Mouse (Mus musculus) CH12.LX (cell line): ENCODE measurements around the gene Flot1. TPM values are rescaled to one million over a fixed set of nuclear protein-coding genes. Genes with fewer than 3 reads are reported as not detected.

ENCODE experiments used
- DNase-seq: peaks from one replicate; pipeline ENCODE4 v3.0.0-alpha.2; 2013; ENCODE audit errors: extremely low read depth
- H3K27ac ChIP-seq: 2 replicates; pipeline ENCODE4 v1.5.1; 2012; ENCODE audit warnings: low read depth, mild to moderate bottlenecking, control low read depth, moderate library complexity; ENCODE audit not compliant: insufficient read depth
- H3K27me3 ChIP-seq: replicated peaks from 2 replicates; pipeline ENCODE3; 2012; ENCODE audit warnings: inconsistent platforms
- H3K36me3 ChIP-seq, 2 experiments: replicated peaks in 1 of 2; 2 replicates each; pipeline versions ENCODE3 to v1.6.1; 2012; ENCODE audit warnings: inconsistent platforms in 1 of 2, low read length in 1 of 2, mild to moderate bottlenecking in 1 of 2, mixed read lengths in 1 of 2, moderate library complexity in 1 of 2; ENCODE audit not compliant: control insufficient read depth in 1 of 2, insufficient read depth in 1 of 2
- H3K4me1 ChIP-seq, 2 experiments: 2 replicates each; pipeline ENCODE4 v1.6.1; 2012; ENCODE audit warnings: inconsistent platforms in 1 of 2, moderate library complexity in 1 of 2; ENCODE audit not compliant: insufficient read depth in 2 of 2, control insufficient read depth in 1 of 2
- H3K4me2 ChIP-seq: 2 replicates; pipeline ENCODE4 v1.6.1; 2012; ENCODE audit warnings: low read depth, mild to moderate bottlenecking, control low read depth; ENCODE audit not compliant: poor library complexity, insufficient read depth, severe bottlenecking
- H3K4me3 ChIP-seq, 3 experiments: fragments of 150-350 bp in 1 of 3; sonication (generic) in 1 of 3; replicated peaks in 1 of 3; 2 replicates each; pipeline versions ENCODE3 to v1.5.1; 2011 to 2012; ENCODE audit warnings: low read depth in 2 of 3, low read length in 2 of 3, mild to moderate bottlenecking in 2 of 3, moderate library complexity in 2 of 3, control low read depth in 1 of 3, improper control_type of control experiment in 1 of 3, inconsistent platforms in 1 of 3, mixed read lengths in 1 of 3; ENCODE audit not compliant: poor library complexity in 1 of 3
- H3K79me2 ChIP-seq: replicated peaks from 2 replicates; pipeline ENCODE4 v1.6.1; 2012; ENCODE audit warnings: mild to moderate bottlenecking, moderate library complexity; ENCODE audit not compliant: control insufficient read depth, poor library complexity, insufficient read depth, severe bottlenecking; ENCODE audit errors: extremely low read depth
- H3K9ac ChIP-seq: 2 replicates; pipeline ENCODE4 v1.6.1; 2012; ENCODE audit warnings: low read depth, mild to moderate bottlenecking, control low read depth, moderate library complexity; ENCODE audit not compliant: insufficient read depth
- H3K9me3 ChIP-seq: replicated peaks from 2 replicates; pipeline ENCODE3; 2012; ENCODE audit warnings: low read length, inconsistent platforms, mixed read lengths
- BHLHE40 ChIP-seq: IDR thresholded peaks from 2 replicates; pipeline ENCODE4 v1.6.1; 2011; ENCODE audit warnings: mild to moderate bottlenecking, low read depth, low read length, improper control_type of control experiment
- CHD1 ChIP-seq: IDR thresholded peaks from 2 replicates; pipeline ENCODE4 v1.6.1; 2012; ENCODE audit warnings: low read depth, low read length, improper control_type of control experiment, inconsistent platforms
- CHD2 ChIP-seq: IDR thresholded peaks from 2 replicates; pipeline ENCODE4 v1.6.1; 2011; ENCODE audit warnings: low read length, improper control_type of control experiment
- CTCF ChIP-seq, 2 experiments: IDR thresholded peaks in 1 of 2; conservative IDR thresholded peaks in 1 of 2; 2 replicates each; pipeline ENCODE4 v1.5.1; 2011 to 2012; ENCODE audit warnings: low read depth in 2 of 2, low read length in 2 of 2, improper control_type of control experiment in 1 of 2, inconsistent platforms in 1 of 2, mild to moderate bottlenecking in 1 of 2, moderate library complexity in 1 of 2
- EP300 ChIP-seq: IDR thresholded peaks from 2 replicates; pipeline ENCODE4 v1.6.1; 2011; ENCODE audit warnings: low read length, improper control_type of control experiment
- HCFC1 ChIP-seq: IDR thresholded peaks from 2 replicates; pipeline ENCODE4 v1.6.1; 2012; ENCODE audit warnings: low read depth, mild to moderate bottlenecking, inconsistent platforms, low read length, improper control_type of control experiment
- JUND ChIP-seq: conservative IDR thresholded peaks from 2 replicates; pipeline ENCODE4 v1.6.1; 2011; ENCODE audit warnings: low read depth, low read length, improper control_type of control experiment
- KAT2A ChIP-seq: IDR thresholded peaks from 2 replicates; pipeline ENCODE4 v1.6.1; 2012; ENCODE audit warnings: low read length, improper control_type of control experiment, inconsistent platforms; ENCODE audit not compliant: insufficient replicate concordance
- MAX ChIP-seq: IDR thresholded peaks from 2 replicates; pipeline ENCODE4 v1.6.1; 2011; ENCODE audit warnings: low read length, improper control_type of control experiment
- MYC ChIP-seq: IDR thresholded peaks from 2 replicates; pipeline ENCODE4 v1.6.1; 2011; ENCODE audit warnings: low read depth, mild to moderate bottlenecking, improper control_type of control experiment, low read length
- NELFE ChIP-seq: IDR thresholded peaks from 2 replicates; pipeline ENCODE4 v1.6.1; 2011; ENCODE audit warnings: low read depth, low read length, improper control_type of control experiment
- NRF1 ChIP-seq: IDR thresholded peaks from 2 replicates; pipeline ENCODE4 v1.6.1; 2014; ENCODE audit warnings: low read depth, mild to moderate bottlenecking, inconsistent platforms, low read length, improper control_type of control experiment, moderate library complexity
- RAD21 ChIP-seq: IDR thresholded peaks from 2 replicates; pipeline ENCODE4 v1.6.1; 2011; ENCODE audit warnings: low read depth, mild to moderate bottlenecking, low read length, improper control_type of control experiment, moderate library complexity
- SIN3A ChIP-seq: IDR thresholded peaks from 2 replicates; pipeline ENCODE4 v1.6.1; 2012; ENCODE audit warnings: low read length, improper control_type of control experiment, inconsistent platforms
- SMC3 ChIP-seq: IDR thresholded peaks from 2 replicates; pipeline ENCODE4 v1.6.1; 2011; ENCODE audit warnings: low read depth, low read length, improper control_type of control experiment
- UBTF ChIP-seq: IDR thresholded peaks from 2 replicates; pipeline ENCODE4 v1.6.1; 2012; ENCODE audit warnings: low read depth, mild to moderate bottlenecking, inconsistent platforms, low read length, improper control_type of control experiment, moderate library complexity
- USF1 ChIP-seq: IDR thresholded peaks from 2 replicates; pipeline ENCODE4 v1.6.1; 2014; ENCODE audit warnings: low read depth, mild to moderate bottlenecking, inconsistent platforms, low read length, improper control_type of control experiment
- ZC3H11A ChIP-seq: IDR thresholded peaks from 2 replicates; pipeline ENCODE4 v1.6.1; 2012; ENCODE audit warnings: low read depth, mild to moderate bottlenecking, inconsistent platforms, low read length, improper control_type of control experiment
- ZKSCAN1 ChIP-seq: IDR thresholded peaks from 2 replicates; pipeline ENCODE4 v1.6.1; 2012; ENCODE audit warnings: low read depth, inconsistent platforms, low read length, improper control_type of control experiment, borderline replicate concordance
- ZMIZ1 ChIP-seq: IDR thresholded peaks from 2 replicates; pipeline ENCODE4 v1.6.1; 2012; ENCODE audit warnings: low read depth, mild to moderate bottlenecking, inconsistent platforms, low read length, improper control_type of control experiment
- dilution Hi-C: fragments of 300-500 bp; cut with MboI; formaldehyde crosslinking; loops from 2 replicates; pipeline ENCODE4 v1.14.3; 2020; ENCODE audit warnings: low sequenced_read_pairs; ENCODE audit not compliant: extremely low pct_unique_long_range_greater_than_20kb, extremely low pct_ligation_motif_present
- in situ Hi-C: fragments of 300-500 bp; cut with MboI; formaldehyde crosslinking; loops from 3 replicates; pipeline ENCODE4 v1.14.3; 2019; ENCODE audit warnings: low sequenced_read_pairs, low pct_ligation_motif_present, low pct_unique_long_range_greater_than_20kb, mixed read lengths
- polyA plus RNA-seq: library from polyadenylated mRNA; unstranded; fragments of >175 nt; gene quantifications from 2 replicates; pipeline ENCODE4 v1.2.1, GENCODE M21; 2012; ENCODE audit warnings: low read depth; ENCODE audit not compliant: insufficient read length
- total RNA-seq, 2 experiments: library from RNA; depleted of rRNA; stranded (reverse); fragments of 300-350 nt in 1 of 2; fragments of >200 nt in 1 of 2; gene quantifications; 2 replicates each; pipeline ENCODE4 v1.2.3; 2012 to 2014

The Flot1 gene
- total and polyA plus RNA-seq, 3 experiments: 16.3 to 21.6 (median 17.6) TPM

DNA sequence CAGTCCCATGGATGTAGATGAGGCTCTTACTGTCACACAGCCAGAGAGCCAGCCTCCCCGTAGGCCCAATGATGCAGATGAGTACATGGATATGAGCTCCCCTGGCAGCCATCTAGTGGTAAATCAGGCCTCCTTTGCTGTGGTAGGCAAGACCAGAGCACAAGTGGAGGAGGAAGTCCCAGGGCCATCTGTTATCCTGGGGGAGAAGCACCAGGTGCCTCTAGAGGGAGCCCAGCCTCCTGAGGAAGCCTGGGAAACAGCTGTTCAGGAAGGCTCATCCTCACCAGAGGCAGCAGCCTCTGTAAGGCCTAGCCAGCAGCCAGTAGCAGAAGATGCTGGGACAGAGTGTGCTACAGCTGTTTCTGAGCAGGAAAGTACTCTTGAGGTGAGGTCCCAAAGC lies 25.1 kb downstream of the Flot1 start:
- DNase-seq: no peak
- Histone ChIP-seq H3K4me2 (no peak overlapping the region), H3K27ac (no peak overlapping the region), H3K79me2 (no peaks in the 10 kb centered on the region; the same call in 1 of the 2 replicates), H3K4me3 (no peak overlapping the region), H3K4me1 (peaks cover 0 to 17% of the 10 kb centered on the region in 2 experiments; a peak in 2 of 4 replicates), H3K9ac (no peak overlapping the region), H3K9me3 (no peaks in the 10 kb centered on the region), H3K36me3 (peaks cover 50 to 76% of the 10 kb centered on the region in 2 experiments), H3K27me3 (no peaks in the 10 kb centered on the region)
- dilution Hi-C loops (no loop called here), in situ Hi-C loops (no loop called here)
- peak; percentile 26 for TF ChIP-seq SMC3
- TF ChIP-seq KAT2A: no peak
- peak in 1 of 2 experiments; percentile 44; a peak in 2 of 4 replicates for TF ChIP-seq CTCF (conservative IDR thresholded peaks at IDR 0.05 in 1 of 2, IDR thresholded peaks at IDR 0.05 in 1 of 2; ENCODE audit: low read depth in 2 of 2, low read length in 2 of 2)
- peak; percentile 24 for TF ChIP-seq RAD21
- TF ChIP-seq NELFE: no peak
- no peak for TF ChIP-seq ZMIZ1
- TF ChIP-seq CHD1: no peak

DNA sequence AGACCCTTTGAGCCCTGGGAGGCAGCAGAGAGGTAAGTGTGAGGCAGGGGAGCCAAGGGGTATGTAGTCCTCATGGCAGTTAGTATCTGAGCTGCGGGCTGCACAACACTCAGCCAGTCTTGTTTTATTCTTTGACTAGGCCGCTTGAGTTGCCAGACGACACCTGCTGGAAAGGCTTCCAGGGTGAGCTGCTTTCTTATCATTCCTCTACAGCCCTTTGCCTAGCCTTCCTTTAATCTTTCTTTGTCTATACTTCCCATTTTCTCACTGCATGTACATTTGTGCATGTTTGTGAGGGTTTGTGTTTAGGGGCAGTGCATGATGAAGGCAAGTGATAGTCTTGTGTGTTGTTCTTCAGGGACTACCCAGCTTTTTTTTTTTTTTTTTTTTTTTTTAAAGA lies 27.9 kb downstream of the Flot1 start:
- H3K9ac ChIP-seq: no peak overlapping the region
- dilution Hi-C loops (no loop called here), in situ Hi-C loops (no loop called here)
- DNase-seq: no peak
- H3K27me3 ChIP-seq: no peaks in the 10 kb centered on the region
- TF ChIP-seq SIN3A (no peak), KAT2A (no peak), NELFE (no peak), CHD2 (no peak), UBTF (no peak), ZKSCAN1 (no peak), NRF1 (no peak), SMC3 (no peak), EP300 (no peak), BHLHE40 (no peak), MYC (no peak), HCFC1 (no peak), MAX (no peak), CHD1 (no peak), USF1 (no peak), ZC3H11A (no peak), JUND (no peak)
- H3K36me3 ChIP-seq: peaks cover 44 to 81% of the 10 kb centered on the region in 2 experiments
- H3K4me1 ChIP-seq: peaks cover 0 to 16% of the 10 kb centered on the region in 2 experiments; a peak in 2 of 4 replicates
- no peaks in the 10 kb centered on the region for H3K79me2 ChIP-seq
- H3K4me2 ChIP-seq: no peak overlapping the region
- no peak overlapping the region for H3K27ac ChIP-seq
- H3K9me3 ChIP-seq: no peaks in the 10 kb centered on the region
- no peak overlapping the region for H3K4me3 ChIP-seq
